Mouse (Mus musculus) layer of hippocampus, adult 11-12 months (tissue): Measurements from ENCODE around the gene Nars2.

Experiments
- DNase-seq: peaks from one replicate; pipeline ENCODE4 v3.0.0; 2022; ENCODE audit warnings: low spot score

Nars2 gene

GRCm38 (mm10) chr7:97072061-97072460 is 120.8 kb downstream of the Nars2 start:
- no peak for DNase-seq

GRCm38 (mm10) chr7:97074974-97075373 is 123.7 kb downstream of the Nars2 start:
- DNase-seq = no peak

GRCm38 (mm10) chr7:97076977-97077376 is 125.7 kb downstream of the Nars2 start:
- DNase-seq = no peak

GRCm38 (mm10) chr7:97078685-97079084 is 127.4 kb downstream of the Nars2 start:
- DNase-seq = no peak

GRCm38 (mm10) chr7:97079145-97079544 is 127.8 kb downstream of the Nars2 start:
- peak; percentile 58 for DNase-seq

GRCm38 (mm10) chr7:97079651-97080365 is 128.5 kb downstream of the Nars2 start:
- no peak for DNase-seq

GRCm38 (mm10) chr7:97080621-97081241 is 129.4 kb downstream of the Nars2 start:
- no peak for DNase-seq

- DNase-seq = peak; percentile 59
Observed at GRCm38 (mm10) chr7:97081242-97081958, 130.1 kb downstream of the Nars2 start, which contains the start of gene Gab2. TSS of gene Gab2 (plus strand) at chr7:97081586.

- peak; percentile 20 for DNase-seq
Observed at GRCm38 (mm10) chr7:97081959-97082218, 130.6 kb downstream of the Nars2 start.

- peak; percentile 44 for DNase-seq
Observed at GRCm38 (mm10) chr7:97082219-97083101, 131.2 kb downstream of the Nars2 start.

- no peak for DNase-seq
Observed at GRCm38 (mm10) chr7:97083579-97083978, 132.3 kb downstream of the Nars2 start.

GRCm38 (mm10) chr7:97084181-97084580 is 132.9 kb downstream of the Nars2 start:
- DNase-seq = no peak

- no peak for DNase-seq
Observed at GRCm38 (mm10) chr7:97085291-97085690, 134.0 kb downstream of the Nars2 start.

GRCm38 (mm10) chr7:97094241-97094640 is 142.9 kb downstream of the Nars2 start:
- DNase-seq = no peak

- DNase-seq = no peak
Observed at GRCm38 (mm10) chr7:97108119-97108518, 156.8 kb downstream of the Nars2 start.
